Mouse (Mus musculus): ENCODE results near the gene Foxn3. TPM values are rescaled to one million over a fixed set of nuclear protein-coding genes. Genes with fewer than 3 reads are reported as not detected.
A peak's percentile ranks its signal among the peaks of the same experiment; 100 is the strongest.

Foxn3 gene
- polyA plus RNA-seq, 1 experiment from 2014 or later = 97.6 TPM

GRCm38 (mm10) chr12:99286662-99287061 is 276.7 kb downstream of the Foxn3 start:
- no peak for ATAC-seq (ENCODE audit: insufficient number of reproducible peaks, low FRiP score, low TSS enrichment, low read depth)
- H3K36me3 ChIP-seq = 0 out of 2 replicates have a peak, but pooled peaks cover 10% of the 10 kb centered on the region
- 0 out of 2 replicates have a peak overlapping the region, but pooled peaks have one; percentile 39 for H3K27ac ChIP-seq (replicated peaks)
- H3K4me1 ChIP-seq = peaks cover 46% of the 10 kb centered on the region
- WGBS = 60% methylated on average over 6 of the region's 6 CpGs
- no peak overlapping the region for H3K4me2 ChIP-seq (replicated peaks)
- H3K9me3 ChIP-seq (replicated peaks) = no peaks in the 10 kb centered on the region
- H3K9ac ChIP-seq = no peak overlapping the region
- no peaks in the 10 kb centered on the region for H3K27me3 ChIP-seq
- H3K4me3 ChIP-seq (replicated peaks) = no peak overlapping the region

- H3K27ac ChIP-seq (replicated peaks) = peak overlapping the region; percentile 12; the same call in 1 of the 2 replicates
- WGBS = 75% methylated on average over 8 of the region's 8 CpGs
- peaks cover 54% of the 10 kb centered on the region for H3K4me1 ChIP-seq
- no peaks in the 10 kb centered on the region for H3K9me3 ChIP-seq (replicated peaks)
- no peak overlapping the region for H3K4me2 ChIP-seq (replicated peaks)
- H3K27me3 ChIP-seq = no peaks in the 10 kb centered on the region
- H3K36me3 ChIP-seq = 0 out of 2 replicates have a peak, but pooled peaks cover 4% of the 10 kb centered on the region
- ATAC-seq (ENCODE audit: insufficient number of reproducible peaks, low FRiP score, low TSS enrichment, low read depth) = no peak
- H3K9ac ChIP-seq = no peak overlapping the region
- H3K4me3 ChIP-seq (replicated peaks) = no peak overlapping the region
These were observed 277.7 kb downstream of the Foxn3 start for GRCm38 (mm10) chr12:99285656-99286055.

GRCm38 (mm10) chr12:99285199-99285598 is 278.2 kb downstream of the Foxn3 start:
- no peaks in the 10 kb centered on the region for H3K27me3 ChIP-seq
- no peaks in the 10 kb centered on the region for H3K9me3 ChIP-seq (replicated peaks)
- H3K27ac ChIP-seq (replicated peaks) = peak overlapping the region; percentile 12; the same call in 1 of the 2 replicates
- no peak overlapping the region for H3K4me2 ChIP-seq (replicated peaks)
- no peak overlapping the region for H3K9ac ChIP-seq
- no peak for ATAC-seq (ENCODE audit: insufficient number of reproducible peaks, low FRiP score, low TSS enrichment, low read depth)
- H3K36me3 ChIP-seq = no peaks in the 10 kb centered on the region
- 50% methylated on average over 9 of the region's 9 CpGs for WGBS
- H3K4me1 ChIP-seq = peaks cover 57% of the 10 kb centered on the region
- H3K4me3 ChIP-seq (replicated peaks) = no peak overlapping the region

- WGBS = 52% methylated on average over 8 of the region's 8 CpGs
- peaks cover 57% of the 10 kb centered on the region for H3K4me1 ChIP-seq
- no peaks in the 10 kb centered on the region for H3K27me3 ChIP-seq
- ATAC-seq (ENCODE audit: insufficient number of reproducible peaks, low FRiP score, low TSS enrichment, low read depth) = no peak
- no peaks in the 10 kb centered on the region for H3K36me3 ChIP-seq
- peak overlapping the region; percentile 12 for H3K27ac ChIP-seq (replicated peaks)
- H3K9ac ChIP-seq = no peak overlapping the region
- H3K9me3 ChIP-seq (replicated peaks) = no peaks in the 10 kb centered on the region
- H3K4me3 ChIP-seq (replicated peaks) = no peak overlapping the region
- no peak overlapping the region for H3K4me2 ChIP-seq (replicated peaks)
These were observed 278.8 kb downstream of the Foxn3 start for GRCm38 (mm10) chr12:99284419-99285069.

- no peaks in the 10 kb centered on the region for H3K36me3 ChIP-seq
- no peaks in the 10 kb centered on the region for H3K27me3 ChIP-seq
- 87% methylated on average over 13 of the region's 13 CpGs for WGBS
- H3K4me2 ChIP-seq (replicated peaks) = no peak overlapping the region
- no peak overlapping the region for H3K4me3 ChIP-seq (replicated peaks)
- H3K4me1 ChIP-seq = peaks cover 45% of the 10 kb centered on the region
- 0 out of 2 replicates have a peak, but pooled peaks have one; percentile 9 for ATAC-seq (ENCODE audit: insufficient number of reproducible peaks, low FRiP score, low TSS enrichment, low read depth)
- no peaks in the 10 kb centered on the region for H3K9me3 ChIP-seq (replicated peaks)
- H3K27ac ChIP-seq (replicated peaks) = no peak overlapping the region
- H3K9ac ChIP-seq = no peak overlapping the region
These were observed 282.6 kb downstream of the Foxn3 start for GRCm38 (mm10) chr12:99280826-99281225.

- Histone ChIP-seq H3K27ac (replicated peaks) (no peak overlapping the region; the same call in 1 of the 2 replicates), H3K9ac (no peak overlapping the region), H3K4me3 (replicated peaks) (no peak overlapping the region), H3K4me2 (replicated peaks) (no peak overlapping the region), H3K9me3 (replicated peaks) (no peaks in the 10 kb centered on the region), H3K4me1 (peaks cover 40% of the 10 kb centered on the region), H3K36me3 (no peaks in the 10 kb centered on the region), H3K27me3 (no peaks in the 10 kb centered on the region)
- no peak for ATAC-seq (ENCODE audit: insufficient number of reproducible peaks, low FRiP score, low TSS enrichment, low read depth)
- 75% methylated on average over 4 of the region's 4 CpGs for WGBS
These were observed 283.1 kb downstream of the Foxn3 start for GRCm38 (mm10) chr12:99280291-99280690.

GRCm38 (mm10) chr12:99279426-99279825 is 284.0 kb downstream of the Foxn3 start:
- Histone ChIP-seq H3K36me3 (no peaks in the 10 kb centered on the region), H3K27ac (replicated peaks) (0 out of 2 replicates have a peak overlapping the region, but pooled peaks have one; percentile 34), H3K27me3 (no peaks in the 10 kb centered on the region), H3K4me2 (replicated peaks) (no peak overlapping the region), H3K4me1 (peaks cover 31% of the 10 kb centered on the region), H3K4me3 (replicated peaks) (no peak overlapping the region), H3K9ac (no peak overlapping the region), H3K9me3 (replicated peaks) (no peaks in the 10 kb centered on the region)
- 91% methylated on average over 4 of the region's 4 CpGs for WGBS
- ATAC-seq (ENCODE audit: insufficient number of reproducible peaks, low FRiP score, low TSS enrichment, low read depth) = no peak

- peaks cover 7% of the 10 kb centered on the region; the same call in 1 of the 2 replicates for H3K4me1 ChIP-seq
- no peak overlapping the region for H3K4me3 ChIP-seq (replicated peaks)
- no peak for ATAC-seq (ENCODE audit: insufficient number of reproducible peaks, low FRiP score, low TSS enrichment, low read depth)
- H3K27me3 ChIP-seq = no peaks in the 10 kb centered on the region
- no peaks in the 10 kb centered on the region for H3K36me3 ChIP-seq
- 83% methylated on average over 1 of the region's 1 CpGs for WGBS
- no peak overlapping the region for H3K9ac ChIP-seq
- no peak overlapping the region for H3K27ac ChIP-seq (replicated peaks)
- H3K9me3 ChIP-seq (replicated peaks) = no peaks in the 10 kb centered on the region
- H3K4me2 ChIP-seq (replicated peaks) = no peak overlapping the region
These were observed 288.8 kb downstream of the Foxn3 start for GRCm38 (mm10) chr12:99274589-99274988.

GRCm38 (mm10) chr12:99269396-99269795 is 294.0 kb downstream of the Foxn3 start:
- H3K27ac ChIP-seq (replicated peaks) = no peak overlapping the region
- no peak overlapping the region for H3K9ac ChIP-seq
- no peak overlapping the region for H3K4me3 ChIP-seq (replicated peaks)
- no peaks in the 10 kb centered on the region; the same call in 1 of the 2 replicates for H3K36me3 ChIP-seq
- WGBS = 64% methylated on average over 8 of the region's 8 CpGs
- no peaks in the 10 kb centered on the region for H3K9me3 ChIP-seq (replicated peaks)
- ATAC-seq (ENCODE audit: insufficient number of reproducible peaks, low FRiP score, low TSS enrichment, low read depth) = no peak
- no peak overlapping the region for H3K4me2 ChIP-seq (replicated peaks)
- peaks cover 19% of the 10 kb centered on the region; the same call in 1 of the 2 replicates for H3K4me1 ChIP-seq
- no peaks in the 10 kb centered on the region for H3K27me3 ChIP-seq

GRCm38 (mm10) chr12:99268954-99269353 is 294.4 kb downstream of the Foxn3 start:
- Histone ChIP-seq H3K27ac (replicated peaks) (no peak overlapping the region), H3K36me3 (no peaks in the 10 kb centered on the region; the same call in 1 of the 2 replicates), H3K4me1 (peaks cover 23% of the 10 kb centered on the region; the same call in 1 of the 2 replicates), H3K4me2 (replicated peaks) (no peak overlapping the region), H3K9me3 (replicated peaks) (no peaks in the 10 kb centered on the region), H3K4me3 (replicated peaks) (no peak overlapping the region), H3K27me3 (no peaks in the 10 kb centered on the region), H3K9ac (no peak overlapping the region)
- WGBS = 83% methylated on average over 11 of the region's 11 CpGs
- no peak for ATAC-seq (ENCODE audit: insufficient number of reproducible peaks, low FRiP score, low TSS enrichment, low read depth)

GRCm38 (mm10) chr12:99267732-99268131 is 295.6 kb downstream of the Foxn3 start:
- no peaks in the 10 kb centered on the region; the same call in 1 of the 2 replicates for H3K36me3 ChIP-seq
- no peak overlapping the region for H3K9ac ChIP-seq
- no peaks in the 10 kb centered on the region for H3K27me3 ChIP-seq
- H3K4me2 ChIP-seq (replicated peaks) = no peak overlapping the region
- peaks cover 27% of the 10 kb centered on the region for H3K4me1 ChIP-seq
- H3K9me3 ChIP-seq (replicated peaks) = no peaks in the 10 kb centered on the region
- WGBS = 70% methylated on average over 11 of the region's 11 CpGs
- ATAC-seq (ENCODE audit: insufficient number of reproducible peaks, low FRiP score, low TSS enrichment, low read depth) = no peak
- no peak overlapping the region for H3K4me3 ChIP-seq (replicated peaks)
- no peak overlapping the region for H3K27ac ChIP-seq (replicated peaks)

Data from embryonic facial prominence, embryonic 15.5 days (tissue).